Mouse (Mus musculus): Measurements from ENCODE around the gene Dcaf4.

DNA sequence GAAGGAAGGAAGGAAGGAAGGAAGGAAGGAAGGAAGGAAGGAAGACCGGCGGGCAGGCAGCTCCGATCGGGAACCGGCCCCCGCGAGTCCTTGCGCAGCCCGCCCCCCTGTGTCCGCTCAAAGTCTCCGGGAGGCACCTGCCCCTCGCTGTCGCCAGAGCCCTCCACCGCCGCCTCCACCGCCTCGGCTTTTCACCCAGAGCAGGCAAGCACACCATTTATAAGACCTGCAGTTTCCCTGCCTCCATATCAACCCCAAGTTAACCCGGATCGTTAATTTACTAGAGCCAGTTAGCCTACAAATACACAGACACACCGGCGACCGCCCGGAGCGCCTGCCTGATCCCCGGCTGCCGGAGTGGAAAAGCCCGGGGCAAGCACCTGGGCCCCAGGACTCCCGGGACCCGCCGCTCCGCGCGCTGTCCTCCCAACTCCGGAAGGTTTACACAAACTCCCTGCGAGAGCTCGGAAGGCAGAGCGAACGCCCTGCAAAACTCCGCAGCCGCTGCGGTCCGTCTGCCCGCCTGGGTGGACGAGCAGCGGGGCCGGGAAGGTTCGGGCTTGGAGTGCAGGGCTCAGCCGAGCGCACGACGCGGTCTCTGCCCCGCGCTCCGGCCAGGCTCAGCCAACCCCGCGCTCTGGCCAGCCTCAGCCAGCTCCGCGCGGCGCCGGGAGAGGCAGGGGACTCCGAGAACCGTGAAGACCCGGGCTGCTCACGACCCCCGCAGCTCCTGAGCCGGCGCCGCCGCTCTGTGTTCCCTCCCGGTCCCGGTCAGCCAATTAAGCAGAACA is 33.4 kb upstream of the Dcaf4 start:
- TF ChIP-seq POLR2A (IDR thresholded peaks at IDR 0.05; ENCODE audit: insufficient read depth, low read depth, low read length) (no peak), CTCF (IDR thresholded peaks at IDR 0.05) (peak; percentile 49), EP300 (IDR thresholded peaks at IDR 0.05; ENCODE audit: insufficient read depth, low read depth, low read length) (no peak)

All from heart, adult 2 months (tissue).